Mouse (Mus musculus) midbrain, embryonic 11.5 days (tissue): ENCODE measurements at regions not wholly inside any gene's neighbourhood (a gene's known extent, or its start where the extent isn't known, plus 50 kb on each side); places are given as distances from the start of the nearest gene placed in this dataset. TPM values are rescaled to one million over a fixed set of nuclear protein-coding genes. Genes with fewer than 3 reads are reported as not detected.

ENCODE experiments used
- microRNA-seq: library from miRNA; unstranded; fragments of <30 nt; microRNA quantifications from one replicate; pipeline ENCODE4, GENCODE M21; 2017

Small RNAs in the stretch of these regions (microRNA-seq; reads per million reads assigned to microRNA genes)
- gene Gm24933, result not detected
